Mouse (Mus musculus): ENCODE data around the gene Timm8a1.

Gene Timm8a1

GRCm38 (mm10) chrX:134525260-134525659 is 16.4 kb downstream of the Timm8a1 start:
- WGBS, result 79% methylated on average over 4 of the region's 4 CpGs

GRCm38 (mm10) chrX:134523772-134524171 is 17.9 kb downstream of the Timm8a1 start:
- 76% methylated on average over 4 of the region's 4 CpGs for WGBS

DNA sequence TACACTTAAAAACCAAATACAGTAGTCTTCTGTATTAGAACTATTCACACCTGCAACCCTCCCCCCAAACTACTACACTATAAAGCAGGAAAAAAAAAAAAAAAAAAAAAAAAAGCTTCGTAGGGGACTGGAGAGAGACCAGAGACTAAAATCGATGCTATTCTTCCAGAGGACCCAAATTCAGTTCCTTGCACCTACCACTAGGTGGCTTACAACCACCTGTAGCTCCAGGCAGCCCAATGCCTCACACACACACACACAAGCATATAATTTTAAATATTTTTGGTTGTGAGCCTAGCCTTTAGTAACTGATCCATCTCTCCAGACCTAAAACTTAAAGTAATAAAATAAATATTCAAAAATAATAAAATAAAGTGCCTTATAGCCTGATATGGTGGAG is 32.2 kb downstream of the Timm8a1 start:
- WGBS, result 15% methylated on average over 2 of the region's 2 CpGs

DNA sequence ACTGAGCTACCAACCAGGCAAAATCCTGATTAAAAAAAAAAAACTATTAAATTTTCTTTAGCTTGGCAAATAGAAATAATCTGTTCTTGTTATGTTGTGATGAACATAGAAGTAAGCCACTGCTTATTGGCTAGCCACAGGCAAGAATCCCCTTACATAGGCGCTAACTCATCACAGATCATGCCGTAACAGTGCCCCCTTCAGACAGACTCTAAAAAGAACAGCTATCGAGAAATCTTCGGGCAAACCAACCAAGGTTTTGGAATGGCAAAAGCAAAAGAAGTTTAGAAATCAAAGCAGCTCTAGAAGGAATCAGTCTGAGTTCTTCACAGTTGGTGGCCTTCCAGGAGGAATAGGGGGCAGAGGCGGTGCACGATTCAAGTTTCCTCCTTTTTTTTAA is 33.7 kb downstream of the Timm8a1 start:
- WGBS, result 70% methylated on average over 6 of the region's 6 CpGs

- WGBS, result 76% methylated on average over 8 of the region's 8 CpGs
Observed at GRCm38 (mm10) chrX:134500651-134501050, 41.0 kb downstream of the Timm8a1 start.
